Mouse (Mus musculus): ENCODE measurements at regions not wholly inside any gene's neighbourhood (a gene's known extent, or its start where the extent isn't known, plus 50 kb on each side); places are given as distances from the start of the nearest gene placed in this dataset.

- Histone ChIP-seq H3K27me3 (ENCODE audit: insufficient read depth, low read length) (no peaks in the 10 kb centered on the region), H3K9ac (replicated peaks; ENCODE audit: low read length) (no peak overlapping the region), H3K9me3 (ENCODE audit: low read length) (no peaks in the 10 kb centered on the region), H3K27ac (no peak overlapping the region), H3K4me3 (ENCODE audit: low read length) (no peak overlapping the region), H3K4me1 (ENCODE audit: insufficient read depth, low read length) (no peaks in the 10 kb centered on the region), H3K4me2 (ENCODE audit: low read depth, low read length) (no peak overlapping the region), H3K36me3 (ENCODE audit: insufficient read depth, low read length) (no peaks in the 10 kb centered on the region)
- ATAC-seq (no peak), DNase-seq (ENCODE audit: low spot score) (peak; percentile 3)
- 68% methylated on average over 12 of the region's 12 CpGs for WGBS
- TF ChIP-seq CTCF (IDR thresholded peaks at IDR 0.05; ENCODE audit: low read depth): no peak
Observed at GRCm38 (mm10) chr4:25542136-25542535, 257.9 kb downstream of the Fut9 start.
